Mouse (Mus musculus) adrenal gland, postnatal 36 days (tissue): ENCODE measurements around the gene Zfp626. TPM values are rescaled to one million over a fixed set of nuclear protein-coding genes. Genes with fewer than 3 reads are reported as not detected.
"Not testable (repeated sequence)": the region's sequence is repeated elsewhere in the genome, so short reads cannot be mapped to it uniquely, and the experiment has no call there.

Experiments used
- DNase-seq, 2 experiments: peaks; one replicate each; pipeline ENCODE4 v3.0.0; 2021; ENCODE audit warnings: mixed read lengths in 1 of 2
- total RNA-seq, 2 experiments: library from RNA; stranded (reverse); gene quantifications; 2 replicates each; pipeline ENCODE4 v1.2.3; 2021

The Zfp626 gene
- total RNA-seq, 2 experiments from 2014 or later, result 7.1 to 7.7 TPM

GRCm38 (mm10) chr7:27860396-27861235 lies 53.6 kb downstream of the Zfp626 start:
- peak; percentile 83 to 89 for DNase-seq

- DNase-seq, result not testable (repeated sequence)
These were observed 55.6 kb downstream of the Zfp626 start for GRCm38 (mm10) chr7:27862578-27862977.

Other genes with a start within 250 kb of the Zfp626 start
- 100 to 1,000 TPM; 201 to 243 TPM for gene Akt2, start 215.6 kb upstream of the Zfp626 start, total RNA-seq
- under 1 TPM in 1 of 2 experiments, not detected in 1; 0.13 TPM for gene Ttc9b, start 153.3 kb upstream of the Zfp626 start, total RNA-seq
- gene Map3k10, start 132.6 kb upstream of the Zfp626 start, total RNA-seq, result 10 to 100 TPM; 29.6 to 32.0 TPM
- 1 to 10 TPM; 1.2 to 2.3 TPM for gene Zfp607b, start 117.9 kb upstream of the Zfp626 start, total RNA-seq
- 10 to 100 TPM; 13.2 to 14.5 TPM for gene Zfp60, start 75.8 kb upstream of the Zfp626 start, total RNA-seq
- gene Zfp59, start 31.4 kb downstream of the Zfp626 start, total RNA-seq, result 1 to 10 TPM; 3.1 to 4.1 TPM
- 1 to 10 TPM; 4.6 to 5.4 TPM for gene Zfp607a, start 50.3 kb downstream of the Zfp626 start, total RNA-seq
- gene Zfp974, start 122.3 kb downstream of the Zfp626 start, total RNA-seq, result 10 to 100 TPM; 12.7 to 14.3 TPM
- 10 to 100 TPM; 10.5 to 13.6 TPM for gene Zfp780b, start 172.0 kb downstream of the Zfp626 start, total RNA-seq
- 1 to 10 TPM; 2.3 to 2.4 TPM for gene Zfp850, start 206.9 kb downstream of the Zfp626 start, total RNA-seq
- gene Psmc4, start 242.9 kb downstream of the Zfp626 start, total RNA-seq, result 100 to 1,000 TPM; 151 to 195 TPM